Mouse (Mus musculus) retina, adult 2 months (tissue): ENCODE results near the gene Acot7.

Experiments used
- DNase-seq: peaks from one replicate; pipeline ENCODE4 v3.0.0-alpha.2; 2012; ENCODE audit warnings: low read depth, low spot score

Acot7 gene

DNA sequence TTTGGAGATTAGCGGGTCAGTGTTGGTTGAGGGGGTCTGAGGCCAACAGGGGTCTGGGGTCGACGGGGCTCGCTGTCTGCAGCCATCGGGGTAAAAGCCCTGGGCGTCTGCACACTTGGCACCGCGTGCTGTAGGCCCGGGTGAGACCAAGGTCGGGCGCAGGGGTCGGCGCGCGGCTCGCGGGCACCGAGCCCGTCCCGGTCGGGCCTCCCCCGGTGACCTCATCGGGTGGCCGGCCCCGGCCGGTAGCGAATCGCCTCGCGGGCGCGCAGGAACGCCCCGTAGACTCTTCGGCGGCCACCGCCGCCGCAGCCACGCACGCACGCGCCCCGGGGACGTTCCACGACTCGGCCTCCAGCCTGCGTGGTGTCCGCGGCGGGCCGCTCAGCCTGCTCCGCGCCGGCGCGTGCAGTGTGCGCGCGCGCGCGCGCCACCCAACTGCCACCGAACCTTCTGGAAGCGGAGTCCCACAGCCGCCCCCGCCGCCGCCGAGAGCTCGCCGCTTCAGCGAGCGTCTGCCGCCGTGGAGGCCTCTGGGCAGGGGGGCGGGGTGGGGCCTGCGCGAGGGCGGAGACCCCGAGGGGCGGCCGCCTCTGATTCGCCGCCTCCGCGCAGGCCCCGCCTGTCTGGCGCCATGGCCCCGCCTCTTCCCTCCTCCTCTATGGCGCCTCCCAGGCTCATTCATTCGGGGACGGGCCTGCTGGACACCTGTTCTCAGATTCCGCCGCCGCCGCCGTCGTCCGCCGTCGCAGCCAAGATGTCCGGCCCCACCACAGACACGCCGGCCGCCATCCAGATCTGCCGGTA, at the start of gene Acot7:
TSS of gene Acot7 (plus strand) at position 598 of the 807 bp plus-strand sequence.
- peak; percentile 83 for DNase-seq

GRCm38 (mm10) chr4:152128784-152129183, 49.1 kb upstream of the Acot7 start:
- no peak for DNase-seq

DNA sequence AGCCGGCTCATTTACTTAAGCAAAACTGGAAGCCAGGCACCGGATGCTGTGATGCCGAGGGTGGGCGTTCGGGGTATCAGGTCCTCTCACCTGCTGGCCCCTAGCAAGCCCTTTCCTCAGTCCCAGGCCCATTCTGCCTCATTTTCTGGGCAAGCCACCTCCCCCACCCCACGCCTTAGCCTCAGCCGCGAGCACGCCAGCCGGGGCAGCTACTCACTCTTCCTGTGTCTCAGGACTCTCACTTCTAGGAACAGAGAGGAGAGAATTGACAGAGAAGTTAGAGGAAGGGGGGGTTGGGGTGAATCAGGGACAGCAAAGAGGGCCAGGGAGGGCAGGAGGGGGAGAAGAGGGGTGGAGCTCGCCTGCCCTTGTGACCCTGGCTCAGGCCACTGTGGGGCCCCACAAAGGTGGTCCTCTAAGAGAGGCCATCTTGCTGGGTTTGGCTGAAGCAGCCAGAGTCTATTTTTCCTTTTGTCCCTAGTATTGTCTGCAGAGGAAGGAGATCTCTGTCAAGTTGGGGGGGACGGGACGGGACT, 48.5 kb upstream of the Acot7 start:
- DNase-seq = no peak

- DNase-seq = no peak
Measured at GRCm38 (mm10) chr4:152130771-152131653, 46.9 kb upstream of the Acot7 start.

- no peak for DNase-seq
Measured at GRCm38 (mm10) chr4:152131809-152132771, 45.8 kb upstream of the Acot7 start.

DNA sequence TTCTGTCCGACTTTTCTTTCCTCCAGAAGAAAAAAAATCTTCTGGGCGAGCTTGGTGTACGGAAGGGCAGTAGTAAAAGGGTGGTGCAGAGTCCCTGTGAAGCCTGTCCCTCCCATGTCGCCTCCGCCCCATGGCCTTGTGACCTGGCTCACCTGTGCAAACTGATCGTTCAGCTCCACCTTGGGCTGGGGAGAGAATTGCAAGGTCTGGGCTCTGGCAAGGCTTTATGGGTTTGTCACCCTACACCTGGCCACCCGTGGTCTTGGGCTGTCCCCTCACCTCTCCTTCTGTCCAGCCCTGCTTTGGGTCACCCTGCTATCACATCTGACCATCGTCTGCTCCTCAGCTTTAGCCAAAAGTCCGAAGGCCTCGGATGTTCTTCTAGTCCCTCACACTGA, 45.2 kb upstream of the Acot7 start:
- no peak for DNase-seq

DNA sequence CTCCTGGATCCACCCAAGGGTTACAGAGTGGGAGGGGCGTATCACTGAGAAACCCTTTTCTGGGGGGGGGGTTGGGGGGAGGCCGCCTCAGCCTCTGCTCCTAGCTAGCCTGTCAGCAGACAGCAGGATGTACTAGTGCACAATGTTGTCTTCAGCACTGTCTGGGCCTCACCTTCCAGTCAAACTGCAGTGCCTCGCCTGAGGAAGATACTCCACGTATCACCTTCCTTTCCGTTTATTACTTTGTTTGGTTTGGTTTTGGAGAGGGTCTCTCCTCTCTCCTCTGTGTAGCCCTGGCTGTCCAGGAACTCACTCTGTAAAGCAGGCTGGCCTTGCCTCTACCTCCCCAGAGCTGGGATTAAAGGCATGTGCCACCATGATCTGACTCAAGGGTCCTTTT, 44.7 kb upstream of the Acot7 start:
- no peak for DNase-seq

DNA sequence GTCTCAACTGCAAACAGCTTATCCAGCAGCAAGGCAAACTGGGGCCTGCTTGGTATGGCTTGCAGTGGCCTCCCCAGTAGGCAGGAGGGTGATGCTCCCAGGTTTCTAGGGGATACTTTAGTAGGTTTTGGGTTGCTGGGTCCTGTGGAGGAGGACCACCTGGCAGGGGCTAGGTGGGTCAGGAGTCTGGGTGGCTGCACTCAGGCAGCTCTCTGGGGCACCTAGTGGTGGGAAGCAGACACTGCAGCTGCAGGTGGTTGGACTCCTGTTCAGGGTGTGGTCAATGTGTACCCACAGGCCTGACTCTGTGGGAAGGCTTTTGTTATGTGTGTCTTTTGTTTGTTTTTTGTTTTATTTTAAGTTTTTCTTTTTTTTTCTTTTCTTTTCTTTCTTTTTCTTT, 43.4 kb upstream of the Acot7 start:
- no peak for DNase-seq

DNA sequence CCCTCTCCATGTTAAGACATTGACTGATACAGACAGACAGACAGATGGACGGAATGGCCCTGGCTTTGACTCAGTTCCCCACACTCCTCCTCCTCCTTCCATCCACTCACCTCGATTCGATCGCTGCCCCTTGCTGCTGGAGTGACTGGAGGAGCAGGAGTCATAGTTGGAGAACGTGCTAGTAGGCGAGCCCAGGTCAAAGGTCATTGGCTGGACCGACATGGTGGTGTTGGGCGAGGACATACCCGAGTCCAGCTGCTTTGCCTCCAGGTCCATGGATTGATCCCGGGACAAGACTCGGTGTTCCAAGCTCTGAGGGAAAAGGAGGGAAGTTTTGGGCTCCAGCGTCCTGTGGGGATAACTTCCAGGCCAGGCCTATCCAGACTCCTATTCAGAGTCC, 42.6 kb upstream of the Acot7 start:
- DNase-seq = no peak

DNA sequence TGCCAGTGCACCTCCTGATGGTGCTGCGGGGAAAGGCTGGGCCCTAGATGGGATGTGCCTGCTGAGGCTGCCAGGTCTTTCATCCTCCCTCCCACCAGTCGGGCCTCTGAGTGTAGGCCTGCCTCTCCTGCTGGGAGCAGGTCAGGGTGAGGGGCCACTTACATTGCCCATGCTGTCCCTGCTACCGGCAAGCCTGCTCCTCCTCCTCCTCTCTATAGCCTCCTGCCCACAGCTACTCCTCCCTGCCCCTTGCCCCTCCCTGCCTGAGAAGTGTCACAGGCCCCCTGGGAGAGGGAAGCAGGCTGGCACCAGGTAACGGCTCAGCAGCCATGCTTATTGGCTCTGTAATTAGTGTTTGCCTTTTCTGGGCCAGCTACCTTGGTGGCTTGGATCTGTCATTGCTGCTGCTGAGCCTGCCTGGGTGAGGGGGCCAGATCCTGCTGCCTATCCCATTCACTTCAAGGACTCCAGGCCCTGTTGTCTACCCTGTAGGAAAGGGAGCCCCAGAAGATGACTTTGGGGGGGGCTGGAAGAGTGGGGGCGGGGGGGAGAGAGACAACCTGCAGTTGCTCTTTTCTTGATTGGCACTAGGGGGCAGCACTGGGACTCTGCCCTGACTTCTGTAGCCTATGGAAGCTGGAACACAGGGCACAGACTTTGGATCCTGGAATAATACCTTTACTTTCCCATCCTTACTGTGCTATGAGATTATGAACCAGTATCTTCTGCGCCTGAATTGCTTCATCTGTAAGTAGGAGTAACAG, 41.6 kb upstream of the Acot7 start:
- no peak for DNase-seq

GRCm38 (mm10) chr4:152136876-152137250, 41.1 kb upstream of the Acot7 start:
- DNase-seq = no peak

DNA sequence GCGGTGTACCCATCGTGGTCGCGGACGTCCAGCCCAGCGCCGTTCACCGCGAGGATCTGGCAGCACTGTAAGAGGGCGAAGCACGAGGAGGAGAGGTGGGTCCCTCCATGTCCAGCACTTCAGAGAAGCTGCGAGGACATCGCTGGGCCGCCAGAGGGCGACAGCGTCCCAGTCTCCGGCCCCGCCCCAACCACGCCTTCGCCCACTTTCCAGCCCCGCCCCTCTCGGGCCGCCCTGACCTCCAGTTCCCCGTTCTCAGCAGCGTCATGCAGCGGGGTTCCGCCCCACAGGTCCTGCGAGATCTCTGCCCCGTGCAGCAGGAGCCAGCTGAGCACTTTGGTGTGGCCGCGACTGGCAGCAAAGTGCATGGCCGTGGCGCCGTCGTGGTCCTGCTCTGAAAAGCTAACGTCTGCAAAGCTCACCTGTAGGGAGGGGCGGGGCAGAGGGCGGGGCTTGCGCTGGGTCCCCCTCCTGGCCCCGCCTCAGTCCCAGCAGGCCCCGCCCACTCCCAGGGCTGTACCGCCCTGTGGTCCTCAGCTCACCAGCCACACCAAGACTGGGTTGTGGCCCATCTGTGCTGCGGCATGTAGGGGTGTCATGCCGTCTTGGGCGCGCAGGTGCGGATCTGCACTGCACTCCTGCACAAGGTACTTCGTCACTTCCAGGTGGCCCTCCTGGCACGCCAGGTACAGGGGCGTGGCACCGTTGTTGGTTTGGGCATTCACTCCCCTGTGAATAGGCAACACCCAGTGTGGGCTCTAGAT, 39.3 kb upstream of the Acot7 start:
- peak; percentile 78 for DNase-seq

GRCm38 (mm10) chr4:152140441-152140840, 37.5 kb upstream of the Acot7 start:
- DNase-seq = no peak

GRCm38 (mm10) chr4:152141521-152142135, 36.3 kb upstream of the Acot7 start:
- DNase-seq = no peak

- DNase-seq = no peak
Measured at GRCm38 (mm10) chr4:152143632-152144031, 34.3 kb upstream of the Acot7 start.

DNA sequence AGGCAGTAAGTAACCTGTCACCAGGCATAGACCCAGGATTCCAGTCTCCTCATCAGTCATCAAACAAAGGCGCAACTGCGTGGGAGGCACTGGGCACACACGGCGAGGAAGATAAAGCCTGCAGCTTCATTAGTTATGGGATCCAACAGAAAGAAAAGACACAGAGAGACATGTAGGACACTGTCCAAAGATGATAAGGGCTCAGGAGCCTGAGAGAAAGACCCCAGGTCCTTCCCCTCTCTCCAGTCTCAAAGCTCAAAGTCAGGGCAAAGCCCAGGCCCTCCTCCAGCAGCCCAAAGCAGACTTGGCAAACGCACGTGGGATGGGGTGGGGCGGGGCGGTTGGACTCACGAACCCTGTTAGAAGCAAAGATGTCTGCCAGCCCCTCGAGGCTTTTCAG, 32.5 kb upstream of the Acot7 start:
- no peak for DNase-seq

GRCm38 (mm10) chr4:152146033-152146827, 31.7 kb upstream of the Acot7 start:
- no peak for DNase-seq

DNA sequence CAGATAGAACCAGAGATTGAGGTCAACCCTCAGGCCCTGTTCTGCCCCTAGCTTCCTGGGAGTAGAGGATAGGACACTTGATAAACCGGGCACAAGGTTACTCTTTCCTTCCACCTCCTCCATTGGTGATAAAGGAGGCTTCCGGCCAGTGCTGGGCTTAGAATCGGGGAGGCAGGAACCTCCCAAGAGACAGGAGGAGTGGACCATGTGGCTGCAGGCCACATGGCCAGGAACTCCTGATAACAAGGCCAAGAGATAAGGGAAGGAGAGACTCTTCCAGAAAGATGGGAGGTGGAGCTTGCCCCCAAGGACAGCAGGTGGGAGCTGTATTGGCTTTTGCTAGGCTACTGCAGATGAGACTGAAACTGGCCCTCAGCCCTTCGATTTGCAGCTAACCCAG, 27.4 kb upstream of the Acot7 start:
- DNase-seq = no peak
